Mouse (Mus musculus): ENCODE measurements around the gene Zfp804a. TPM values are rescaled to one million over a fixed set of nuclear protein-coding genes. Genes with fewer than 3 reads are reported as not detected.

The Zfp804a gene
- total RNA-seq (2022): 10 to 100 TPM; 18.2 to 24.8 (median 20.2) TPM

- peak; percentile 50 to 58 for DNase-seq (ENCODE audit: low spot score in 2 of 2)
Measured at GRCm38 (mm10) chr2:82053185-82053891, at the start of gene Zfp804a. Zfp804a (plus strand) TSS chr2:82053222.

DNA sequence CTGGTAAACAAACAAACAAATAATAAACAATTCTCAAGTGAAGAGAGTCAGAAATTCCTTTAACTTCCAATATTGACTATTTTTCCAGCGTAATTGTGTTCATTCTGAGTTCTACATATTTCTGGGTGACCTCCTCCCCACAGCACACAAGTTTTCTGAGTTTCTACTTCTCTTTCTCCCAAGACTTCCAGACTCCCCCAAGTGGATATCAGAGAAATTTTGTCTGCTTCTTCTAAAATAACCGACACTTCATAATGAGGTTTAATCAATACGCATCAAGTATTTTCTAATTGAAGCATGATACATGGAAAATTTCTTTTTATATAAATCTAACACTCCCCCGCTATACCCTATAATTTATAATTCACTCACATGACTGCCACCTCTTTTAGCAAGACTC lies 1.4 kb upstream of the Zfp804a start:
- DNase-seq (ENCODE audit: low spot score in 2 of 2): no peak

- DNase-seq (ENCODE audit: low spot score in 2 of 2): peak; percentile 60 to 62
Measured at GRCm38 (mm10) chr2:82052338-82053184, 461 bp upstream of the Zfp804a start.

DNA sequence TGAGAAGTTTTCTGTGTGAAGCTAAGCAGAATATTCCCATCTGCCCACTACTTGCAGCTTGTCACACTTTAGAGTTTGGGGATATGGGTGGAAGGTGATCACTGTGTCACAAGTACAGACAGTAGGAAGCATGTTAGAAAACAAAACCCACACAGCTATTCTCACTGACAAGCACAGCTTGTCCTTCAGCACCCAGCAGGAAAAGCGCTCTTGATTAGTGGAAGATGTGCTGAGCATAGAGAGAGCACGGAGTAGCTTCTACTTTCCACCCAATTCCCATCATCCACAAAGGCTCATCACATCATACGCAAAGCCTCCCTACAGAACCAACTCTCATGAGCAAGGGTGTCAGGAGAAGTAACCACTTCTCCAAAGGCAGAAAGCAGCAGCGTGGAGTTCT lies 1.4 kb downstream of the Zfp804a start:
- no peak for DNase-seq (ENCODE audit: low spot score in 2 of 2)

- no peak for DNase-seq (ENCODE audit: low spot score in 2 of 2)
Measured at GRCm38 (mm10) chr2:82064671-82065070, 11.6 kb downstream of the Zfp804a start.

GRCm38 (mm10) chr2:82067912-82068311 lies 14.9 kb downstream of the Zfp804a start:
- DNase-seq (ENCODE audit: low spot score in 2 of 2): no peak

DNA sequence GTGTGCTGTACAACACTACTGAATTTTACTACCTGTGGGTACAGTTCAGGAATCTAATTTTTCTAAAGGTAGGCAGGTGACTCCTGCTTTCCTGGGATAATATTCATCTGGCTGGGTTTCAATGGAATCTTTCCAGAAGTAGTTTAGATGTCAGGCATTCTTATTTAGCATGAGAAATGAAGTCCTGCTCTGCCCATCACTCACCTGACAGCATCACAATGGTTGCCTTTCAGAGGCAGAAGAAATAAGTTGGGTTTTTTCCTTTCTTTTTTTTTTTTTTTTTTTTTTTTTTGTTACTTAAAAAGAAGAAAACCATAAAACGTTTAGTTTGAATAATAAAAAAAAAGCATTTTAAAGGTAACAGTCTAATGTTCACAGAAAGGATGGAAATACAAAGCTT lies 16.1 kb downstream of the Zfp804a start:
- DNase-seq (ENCODE audit: low spot score in 2 of 2): no peak

GRCm38 (mm10) chr2:82076883-82077282 lies 23.9 kb downstream of the Zfp804a start:
- DNase-seq (ENCODE audit: low spot score in 2 of 2): no peak

GRCm38 (mm10) chr2:82078287-82078994 lies 25.4 kb downstream of the Zfp804a start:
- peak; percentile 26 to 34 for DNase-seq (ENCODE audit: low spot score in 2 of 2)

- no peak for DNase-seq (ENCODE audit: low spot score in 2 of 2)
Measured at GRCm38 (mm10) chr2:82080678-82081077, 27.7 kb downstream of the Zfp804a start.

GRCm38 (mm10) chr2:82113148-82113547 lies 60.1 kb downstream of the Zfp804a start:
- no peak for DNase-seq (ENCODE audit: low spot score in 2 of 2)

- no peak for DNase-seq (ENCODE audit: low spot score in 2 of 2)
Measured at GRCm38 (mm10) chr2:82113650-82114049, 60.6 kb downstream of the Zfp804a start.

DNA sequence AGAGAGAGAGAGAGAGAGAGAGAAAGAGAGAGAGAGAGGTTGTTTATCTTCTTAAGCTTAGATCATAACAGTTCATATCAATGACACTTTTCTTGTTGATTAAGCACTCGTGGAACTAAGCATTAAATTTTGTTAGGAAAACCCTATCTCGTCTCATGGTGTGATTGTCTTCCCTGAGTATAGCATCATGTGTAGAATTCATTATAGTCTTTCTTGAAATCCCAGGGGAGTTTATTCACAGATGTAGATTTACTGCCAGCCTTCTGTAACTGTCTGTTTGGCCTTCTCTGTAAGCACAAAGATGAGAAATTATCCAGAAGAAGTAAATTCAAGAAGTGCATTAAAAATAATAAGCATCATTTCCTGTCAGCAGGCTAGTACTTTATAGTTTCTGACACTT lies 66.6 kb downstream of the Zfp804a start:
- no peak for DNase-seq (ENCODE audit: low spot score in 2 of 2)

DNA sequence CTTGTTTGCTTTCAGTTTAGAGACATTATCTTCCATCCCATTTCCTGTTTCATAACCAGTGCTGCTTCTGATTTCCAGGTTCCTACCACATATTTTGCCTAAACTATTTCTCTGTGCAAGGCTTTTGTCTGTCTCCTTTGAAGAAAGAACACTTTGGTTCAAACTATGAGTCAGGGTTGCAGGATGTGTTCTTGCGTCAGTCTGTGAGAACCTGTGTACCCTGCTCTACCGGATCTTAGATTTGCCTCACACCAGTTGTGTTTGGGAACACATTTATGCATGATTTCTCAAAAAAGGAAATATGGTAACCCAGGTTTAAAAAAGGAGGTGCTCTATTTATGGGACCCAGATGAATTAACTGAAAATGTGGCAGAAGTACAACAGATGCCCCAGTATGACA lies 125.7 kb downstream of the Zfp804a start:
- no peak for DNase-seq (ENCODE audit: low spot score in 2 of 2)

DNA sequence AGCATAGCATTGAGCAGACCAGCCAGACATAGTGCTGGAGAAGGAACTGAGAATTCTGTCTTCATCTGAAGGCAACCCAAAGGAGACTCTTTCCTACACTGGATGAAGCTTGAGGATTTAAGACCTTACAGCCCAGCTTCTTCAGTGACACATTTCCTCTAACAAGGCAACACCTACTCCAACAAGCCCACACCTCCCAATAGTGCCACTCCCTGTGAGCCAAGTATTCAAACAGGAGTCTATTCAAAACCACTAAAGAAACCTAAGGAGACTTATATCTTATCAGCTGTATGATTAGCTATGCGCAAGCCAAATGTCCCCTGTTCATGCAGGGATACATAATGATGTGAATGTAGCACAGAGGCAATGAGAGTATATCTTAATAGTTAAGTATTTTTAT lies 128.0 kb downstream of the Zfp804a start:
- no peak for DNase-seq (ENCODE audit: low spot score in 2 of 2)

DNA sequence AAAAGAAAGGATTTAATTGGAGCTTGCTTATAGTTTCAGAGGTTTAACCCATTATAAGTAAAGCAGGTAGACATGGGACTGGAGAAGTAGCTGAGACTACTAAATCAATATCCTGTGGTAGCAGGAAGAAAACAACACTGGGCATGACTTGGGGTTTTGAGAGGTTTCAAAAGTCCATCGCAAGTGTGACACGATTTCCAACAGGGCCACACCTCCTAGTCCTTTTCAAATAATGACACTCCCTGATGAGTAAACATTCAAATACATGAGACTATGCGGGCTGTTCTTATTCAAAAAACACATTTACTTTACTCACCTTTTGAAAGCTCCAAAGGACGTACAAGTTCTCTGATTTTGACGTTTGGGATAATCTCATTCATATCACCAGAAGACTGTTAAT lies 146.9 kb downstream of the Zfp804a start:
- no peak for DNase-seq (ENCODE audit: low spot score in 2 of 2)

DNA sequence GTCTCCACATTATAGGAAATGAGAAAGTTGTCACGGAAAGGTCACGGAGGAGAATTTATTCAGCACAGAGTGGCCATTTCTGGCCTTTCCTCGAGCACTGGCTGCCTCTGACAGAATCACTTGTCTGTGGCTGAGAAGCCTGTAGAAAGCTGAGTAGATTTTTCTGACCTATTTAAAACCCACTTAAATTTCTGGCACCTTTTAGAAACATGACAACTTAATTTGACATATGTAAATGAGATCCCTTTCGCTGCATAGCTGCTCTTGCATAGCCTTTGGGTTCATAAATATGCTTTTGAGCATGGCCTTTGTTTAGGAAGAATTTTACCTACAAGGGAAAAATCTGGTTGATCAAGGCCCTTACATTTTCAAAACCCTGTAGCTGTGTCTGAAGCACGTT lies 147.6 kb downstream of the Zfp804a start:
- DNase-seq (ENCODE audit: low spot score in 2 of 2): no peak

DNA sequence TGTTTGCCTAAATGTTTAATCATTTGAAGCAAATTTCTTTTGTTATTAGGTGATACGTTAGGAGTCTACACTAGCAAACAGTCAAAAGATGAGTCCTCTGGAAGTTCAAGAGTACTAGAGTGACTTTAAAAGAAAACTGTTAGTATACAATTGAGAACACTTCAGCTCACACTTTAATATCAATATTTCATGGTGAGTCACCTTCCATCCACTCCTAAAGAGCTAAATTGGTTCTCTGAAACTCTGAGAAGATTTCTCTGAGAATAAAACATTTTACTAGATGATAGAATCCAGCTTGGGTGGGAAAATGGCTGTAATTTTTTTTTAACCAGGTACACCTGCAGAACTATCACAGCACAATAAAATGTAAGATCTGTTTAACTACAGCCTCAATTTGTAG lies 157.6 kb downstream of the Zfp804a start:
- DNase-seq (ENCODE audit: low spot score in 2 of 2): no peak

GRCm38 (mm10) chr2:82211972-82212371 lies 158.9 kb downstream of the Zfp804a start:
- DNase-seq (ENCODE audit: low spot score in 2 of 2): no peak

DNA sequence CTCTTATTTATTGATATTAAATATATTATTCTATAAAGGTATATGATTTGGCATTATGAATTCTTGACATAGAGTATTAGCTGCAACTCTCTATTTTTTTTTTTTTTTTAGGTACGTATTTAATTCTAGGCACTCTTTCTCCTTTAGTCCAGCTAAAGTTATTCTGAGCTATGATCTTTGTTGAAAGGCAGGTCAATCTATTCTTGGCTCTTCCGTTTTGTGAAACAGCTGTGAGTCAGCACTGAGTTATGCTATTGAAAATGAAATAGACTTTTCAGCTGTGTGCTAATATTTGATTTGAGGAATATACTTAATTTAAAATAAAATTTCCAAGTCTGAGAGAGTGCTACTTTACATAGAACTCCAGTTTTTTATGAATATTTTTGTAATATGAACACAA lies 164.9 kb downstream of the Zfp804a start:
- no peak for DNase-seq (ENCODE audit: low spot score in 2 of 2)

GRCm38 (mm10) chr2:82246020-82246419 lies 193.0 kb downstream of the Zfp804a start:
- DNase-seq (ENCODE audit: low spot score in 2 of 2): no peak

DNA sequence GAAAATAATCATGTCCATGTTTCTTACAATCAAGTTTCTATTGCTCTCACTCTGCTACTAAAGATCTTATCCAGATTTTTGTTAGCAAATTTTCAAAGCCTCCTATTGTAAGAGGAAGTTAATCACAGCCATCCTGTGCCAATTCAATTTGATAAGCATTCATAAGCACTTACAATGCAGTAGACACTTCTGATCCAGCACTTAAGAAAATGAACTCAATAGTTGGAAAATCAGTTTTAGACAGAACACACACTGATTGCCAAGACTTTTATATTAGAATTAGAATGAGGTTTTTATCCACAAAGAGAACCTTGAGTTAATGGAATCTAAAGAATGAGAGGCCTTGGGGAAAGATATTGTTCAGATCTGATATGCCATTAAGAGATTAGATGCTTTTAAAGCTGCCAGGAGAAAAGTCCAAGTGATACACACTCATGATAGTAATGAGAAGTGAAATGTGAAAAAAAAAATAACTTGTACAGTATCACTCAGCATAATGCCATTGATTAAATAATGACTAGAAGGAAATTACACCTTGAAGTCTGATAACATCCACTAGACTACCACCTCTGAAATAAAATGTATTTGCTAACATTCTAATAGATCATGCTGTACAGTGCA lies 194.0 kb downstream of the Zfp804a start:
- DNase-seq (ENCODE audit: low spot score in 2 of 2): no peak
